Mouse (Mus musculus) C2C12 (cell line): ENCODE measurements around the gene Scarb1.

Experiments
- CEBPB ChIP-seq: IDR thresholded peaks from one replicate; pipeline ENCODE4 v1.6.1; 2011; ENCODE audit warnings: low read depth, mild to moderate bottlenecking, control low read depth, moderate library complexity
- CTCF ChIP-seq: IDR thresholded peaks from one replicate; pipeline ENCODE4 v1.5.1; 2011; ENCODE audit not compliant: control insufficient read depth, insufficient read depth, insufficient read length
- FOSL1 ChIP-seq: IDR thresholded peaks from one replicate; pipeline ENCODE4 v1.8.0; 2011; ENCODE audit warnings: mild to moderate bottlenecking, low read length; ENCODE audit not compliant: poor library complexity, insufficient read depth, severe bottlenecking
- MAX ChIP-seq: IDR thresholded peaks from one replicate; pipeline ENCODE4 v1.6.1; 2011; ENCODE audit warnings: mild to moderate bottlenecking, control low read depth
- MYOD1 ChIP-seq: IDR thresholded peaks from one replicate; pipeline ENCODE4 v1.6.1; 2011; ENCODE audit warnings: low read depth; ENCODE audit not compliant: control insufficient read depth, insufficient read length
- MYOG ChIP-seq: IDR thresholded peaks from one replicate; pipeline ENCODE4 v1.6.1; 2011; ENCODE audit not compliant: control insufficient read depth, insufficient read length; ENCODE audit errors: extremely low read depth
- USF1 ChIP-seq: IDR thresholded peaks from one replicate; pipeline ENCODE4 v1.6.1; 2011; ENCODE audit warnings: low read depth, mild to moderate bottlenecking, control low read depth, moderate library complexity

- no peak for TF ChIP-seq CTCF
- TF ChIP-seq USF1, result no peak
- no peak for TF ChIP-seq MYOD1
- no peak for TF ChIP-seq MAX
- TF ChIP-seq FOSL1, result no peak
- TF ChIP-seq CEBPB, result no peak
- no peak for TF ChIP-seq MYOG
Measured at GRCm38 (mm10) chr5:125262578-125262977, 78.3 kb downstream of the Scarb1 start.
